Mouse (Mus musculus) CH12.LX (cell line): ENCODE results near the gene Cdadc1. TPM values are rescaled to one million over a fixed set of nuclear protein-coding genes. Genes with fewer than 3 reads are reported as not detected.

Experiments
- DNase-seq: peaks from one replicate; pipeline ENCODE4 v3.0.0-alpha.2; 2013; ENCODE audit errors: extremely low read depth
- H3K27ac ChIP-seq: 2 replicates; pipeline ENCODE4 v1.5.1; 2012; ENCODE audit warnings: low read depth, mild to moderate bottlenecking, control low read depth, moderate library complexity; ENCODE audit not compliant: insufficient read depth
- H3K27me3 ChIP-seq: replicated peaks from 2 replicates; pipeline ENCODE3; 2012; ENCODE audit warnings: inconsistent platforms
- H3K36me3 ChIP-seq, 2 experiments: replicated peaks in 1 of 2; 2 replicates each; pipeline versions ENCODE3 to v1.6.1; 2012; ENCODE audit warnings: inconsistent platforms in 1 of 2, low read length in 1 of 2, mild to moderate bottlenecking in 1 of 2, mixed read lengths in 1 of 2, moderate library complexity in 1 of 2; ENCODE audit not compliant: control insufficient read depth in 1 of 2, insufficient read depth in 1 of 2
- H3K4me1 ChIP-seq, 2 experiments: 2 replicates each; pipeline ENCODE4 v1.6.1; 2012; ENCODE audit warnings: inconsistent platforms in 1 of 2, moderate library complexity in 1 of 2; ENCODE audit not compliant: insufficient read depth in 2 of 2, control insufficient read depth in 1 of 2
- H3K4me2 ChIP-seq: 2 replicates; pipeline ENCODE4 v1.6.1; 2012; ENCODE audit warnings: low read depth, mild to moderate bottlenecking, control low read depth; ENCODE audit not compliant: poor library complexity, insufficient read depth, severe bottlenecking
- H3K4me3 ChIP-seq, 3 experiments: fragments of 150-350 bp in 1 of 3; sonication (generic) in 1 of 3; replicated peaks in 1 of 3; 2 replicates each; pipeline versions ENCODE3 to v1.5.1; 2011 to 2012; ENCODE audit warnings: low read depth in 2 of 3, low read length in 2 of 3, mild to moderate bottlenecking in 2 of 3, moderate library complexity in 2 of 3, control low read depth in 1 of 3, improper control_type of control experiment in 1 of 3, inconsistent platforms in 1 of 3, mixed read lengths in 1 of 3; ENCODE audit not compliant: poor library complexity in 1 of 3
- H3K79me2 ChIP-seq: replicated peaks from 2 replicates; pipeline ENCODE4 v1.6.1; 2012; ENCODE audit warnings: mild to moderate bottlenecking, moderate library complexity; ENCODE audit not compliant: control insufficient read depth, poor library complexity, insufficient read depth, severe bottlenecking; ENCODE audit errors: extremely low read depth
- H3K9ac ChIP-seq: 2 replicates; pipeline ENCODE4 v1.6.1; 2012; ENCODE audit warnings: low read depth, mild to moderate bottlenecking, control low read depth, moderate library complexity; ENCODE audit not compliant: insufficient read depth
- H3K9me3 ChIP-seq: replicated peaks from 2 replicates; pipeline ENCODE3; 2012; ENCODE audit warnings: low read length, inconsistent platforms, mixed read lengths
- CHD1 ChIP-seq: IDR thresholded peaks from 2 replicates; pipeline ENCODE4 v1.6.1; 2012; ENCODE audit warnings: low read depth, low read length, improper control_type of control experiment, inconsistent platforms
- CHD2 ChIP-seq: IDR thresholded peaks from 2 replicates; pipeline ENCODE4 v1.6.1; 2011; ENCODE audit warnings: low read length, improper control_type of control experiment
- CTCF ChIP-seq, 2 experiments: IDR thresholded peaks in 1 of 2; conservative IDR thresholded peaks in 1 of 2; 2 replicates each; pipeline ENCODE4 v1.5.1; 2011 to 2012; ENCODE audit warnings: low read depth in 2 of 2, low read length in 2 of 2, improper control_type of control experiment in 1 of 2, inconsistent platforms in 1 of 2, mild to moderate bottlenecking in 1 of 2, moderate library complexity in 1 of 2
- EP300 ChIP-seq: IDR thresholded peaks from 2 replicates; pipeline ENCODE4 v1.6.1; 2011; ENCODE audit warnings: low read length, improper control_type of control experiment
- ETS1 ChIP-seq: conservative IDR thresholded peaks from 2 replicates; pipeline ENCODE4 v1.6.1; 2012; ENCODE audit warnings: low read depth, mild to moderate bottlenecking, inconsistent platforms, low read length, improper control_type of control experiment, moderate library complexity
- GABPA ChIP-seq: IDR thresholded peaks from 2 replicates; pipeline ENCODE4 v1.6.1; 2012; ENCODE audit warnings: low read depth, low read length, improper control_type of control experiment, inconsistent platforms; ENCODE audit not compliant: insufficient replicate concordance
- HCFC1 ChIP-seq: IDR thresholded peaks from 2 replicates; pipeline ENCODE4 v1.6.1; 2012; ENCODE audit warnings: low read depth, mild to moderate bottlenecking, inconsistent platforms, low read length, improper control_type of control experiment
- IRF4 ChIP-seq: IDR thresholded peaks from 2 replicates; pipeline ENCODE4 v1.6.1; 2014; ENCODE audit warnings: low read depth, mild to moderate bottlenecking, inconsistent platforms, low read length, improper control_type of control experiment
- JUN ChIP-seq: IDR thresholded peaks from 2 replicates; pipeline ENCODE4 v1.6.1; 2011; ENCODE audit warnings: low read depth, mild to moderate bottlenecking, low read length, improper control_type of control experiment, moderate library complexity; ENCODE audit not compliant: insufficient read depth
- MAFK ChIP-seq: IDR thresholded peaks from 2 replicates; pipeline ENCODE4 v1.6.1; 2011; ENCODE audit warnings: low read length, improper control_type of control experiment; ENCODE audit not compliant: insufficient replicate concordance
- MAX ChIP-seq: IDR thresholded peaks from 2 replicates; pipeline ENCODE4 v1.6.1; 2011; ENCODE audit warnings: low read length, improper control_type of control experiment
- MAZ ChIP-seq: IDR thresholded peaks from 2 replicates; pipeline ENCODE4 v1.6.1; 2012; ENCODE audit warnings: low read depth, mild to moderate bottlenecking, inconsistent platforms, low read length, improper control_type of control experiment, moderate library complexity
- MEF2A ChIP-seq: IDR thresholded peaks from 2 replicates; pipeline ENCODE4 v1.6.1; 2014; ENCODE audit warnings: low read depth, mild to moderate bottlenecking, inconsistent platforms, low read length, improper control_type of control experiment, borderline replicate concordance
- MYC ChIP-seq: IDR thresholded peaks from 2 replicates; pipeline ENCODE4 v1.6.1; 2011; ENCODE audit warnings: low read depth, mild to moderate bottlenecking, improper control_type of control experiment, low read length
- NELFE ChIP-seq: IDR thresholded peaks from 2 replicates; pipeline ENCODE4 v1.6.1; 2011; ENCODE audit warnings: low read depth, low read length, improper control_type of control experiment
- NRF1 ChIP-seq: IDR thresholded peaks from 2 replicates; pipeline ENCODE4 v1.6.1; 2014; ENCODE audit warnings: low read depth, mild to moderate bottlenecking, inconsistent platforms, low read length, improper control_type of control experiment, moderate library complexity
- PAX5 ChIP-seq: IDR thresholded peaks from 2 replicates; pipeline ENCODE4 v1.6.1; 2012; ENCODE audit warnings: low read length, inconsistent platforms, mixed read lengths
- POLR2A ChIP-seq: IDR thresholded peaks from 2 replicates; pipeline ENCODE4 v1.6.1; 2011; ENCODE audit warnings: low read depth, mild to moderate bottlenecking, improper control_type of control experiment, low read length
- POLR2AphosphoS2 ChIP-seq: IDR thresholded peaks from 2 replicates; pipeline ENCODE4 v1.6.1; 2011; ENCODE audit warnings: low read depth, low read length, improper control_type of control experiment
- SIN3A ChIP-seq: IDR thresholded peaks from 2 replicates; pipeline ENCODE4 v1.6.1; 2012; ENCODE audit warnings: low read length, improper control_type of control experiment, inconsistent platforms
- UBTF ChIP-seq: IDR thresholded peaks from 2 replicates; pipeline ENCODE4 v1.6.1; 2012; ENCODE audit warnings: low read depth, mild to moderate bottlenecking, inconsistent platforms, low read length, improper control_type of control experiment, moderate library complexity
- ZKSCAN1 ChIP-seq: IDR thresholded peaks from 2 replicates; pipeline ENCODE4 v1.6.1; 2012; ENCODE audit warnings: low read depth, inconsistent platforms, low read length, improper control_type of control experiment, borderline replicate concordance
- ZMIZ1 ChIP-seq: IDR thresholded peaks from 2 replicates; pipeline ENCODE4 v1.6.1; 2012; ENCODE audit warnings: low read depth, mild to moderate bottlenecking, inconsistent platforms, low read length, improper control_type of control experiment
- dilution Hi-C: fragments of 300-500 bp; cut with MboI; formaldehyde crosslinking; loops from 2 replicates; pipeline ENCODE4 v1.14.3; 2020; ENCODE audit warnings: low sequenced_read_pairs; ENCODE audit not compliant: extremely low pct_unique_long_range_greater_than_20kb, extremely low pct_ligation_motif_present
- in situ Hi-C: fragments of 300-500 bp; cut with MboI; formaldehyde crosslinking; loops from 3 replicates; pipeline ENCODE4 v1.14.3; 2019; ENCODE audit warnings: low sequenced_read_pairs, low pct_ligation_motif_present, low pct_unique_long_range_greater_than_20kb, mixed read lengths
- polyA plus RNA-seq: library from polyadenylated mRNA; unstranded; fragments of >175 nt; gene quantifications from 2 replicates; pipeline ENCODE4 v1.2.1, GENCODE M21; 2012; ENCODE audit warnings: low read depth; ENCODE audit not compliant: insufficient read length
- total RNA-seq, 2 experiments: library from RNA; depleted of rRNA; stranded (reverse); fragments of 300-350 nt in 1 of 2; fragments of >200 nt in 1 of 2; gene quantifications; 2 replicates each; pipeline ENCODE4 v1.2.3; 2012 to 2014

Cdadc1 gene
- total and polyA plus RNA-seq, 3 experiments, result 5.3 to 21.7 (median 11.0) TPM

DNA sequence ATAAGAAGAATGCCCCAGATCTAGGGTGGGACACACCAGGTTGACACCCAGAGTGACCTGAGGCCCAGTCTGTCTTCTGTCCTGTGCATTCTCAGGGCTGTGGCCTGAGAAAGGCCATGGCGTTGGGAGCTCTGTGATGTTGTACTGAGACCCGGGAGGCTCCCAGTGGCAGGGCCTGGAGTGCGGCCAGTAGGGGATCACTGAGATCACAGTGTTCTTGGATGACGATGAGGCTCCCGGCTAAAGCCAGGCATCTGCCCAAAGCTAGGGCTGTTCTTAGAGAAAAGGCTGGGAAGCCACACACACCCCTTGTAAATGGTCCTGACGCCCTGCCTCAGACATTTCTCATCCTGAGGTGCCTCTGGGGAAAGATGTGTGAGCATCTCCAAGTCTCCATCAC lies 48.7 kb downstream of the Cdadc1 start:
- no peak overlapping the region for H3K27ac ChIP-seq
- H3K36me3 ChIP-seq, result peaks cover 5 to 49% of the 10 kb centered on the region in 2 experiments
- no peak overlapping the region for H3K9ac ChIP-seq
- H3K9me3 ChIP-seq, result no peaks in the 10 kb centered on the region
- no peak for TF ChIP-seq PAX5
- dilution Hi-C loops (no loop called here), in situ Hi-C loops (no loop called here)
- H3K4me3 ChIP-seq, result no peak overlapping the region
- no peak overlapping the region for H3K4me2 ChIP-seq
- no peaks in the 10 kb centered on the region for H3K27me3 ChIP-seq
- no peak for DNase-seq
- H3K4me1 ChIP-seq, result peaks cover 4 to 13% of the 10 kb centered on the region in 2 experiments
- H3K79me2 ChIP-seq, result no peaks in the 10 kb centered on the region

DNA sequence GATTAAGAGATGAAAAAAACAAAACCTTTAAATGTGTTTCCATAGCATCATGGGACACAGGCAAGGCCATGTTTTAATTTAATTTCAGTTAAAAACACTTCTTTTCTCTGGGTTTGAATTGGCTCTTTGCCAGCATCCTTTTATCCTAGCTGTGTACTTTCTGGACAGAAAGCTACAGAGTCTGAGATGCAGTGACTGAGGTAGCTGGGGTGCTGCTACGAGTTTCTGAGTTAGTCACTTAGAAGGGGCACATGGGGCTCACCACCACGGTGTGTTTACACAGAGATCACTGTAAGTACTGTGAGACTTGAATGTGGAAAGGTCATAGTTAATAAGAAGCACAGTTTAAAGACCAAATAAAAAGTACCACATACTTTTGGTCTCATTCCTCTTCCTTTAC lies 49.2 kb downstream of the Cdadc1 start:
- in situ Hi-C loops (no loop called here), dilution Hi-C loops (no loop called here)
- no peak overlapping the region for H3K27ac ChIP-seq
- H3K9me3 ChIP-seq, result no peaks in the 10 kb centered on the region
- H3K4me3 ChIP-seq, result no peak overlapping the region
- no peak for TF ChIP-seq NRF1
- TF ChIP-seq ETS1, result no peak
- TF ChIP-seq POLR2A, result no peak
- TF ChIP-seq PAX5, result no peak
- no peak for TF ChIP-seq CTCF (conservative IDR thresholded peaks at IDR 0.05 in 1 of 2, IDR thresholded peaks at IDR 0.05 in 1 of 2; ENCODE audit: low read depth in 2 of 2, low read length in 2 of 2)
- TF ChIP-seq JUN, result no peak
- no peak for TF ChIP-seq NELFE
- peaks cover 4 to 13% of the 10 kb centered on the region in 2 experiments for H3K4me1 ChIP-seq
- peaks cover 5 to 52% of the 10 kb centered on the region in 2 experiments for H3K36me3 ChIP-seq
- DNase-seq, result no peak
- no peak overlapping the region for H3K9ac ChIP-seq
- H3K79me2 ChIP-seq, result no peaks in the 10 kb centered on the region
- no peaks in the 10 kb centered on the region for H3K27me3 ChIP-seq
- H3K4me2 ChIP-seq, result no peak overlapping the region

DNA sequence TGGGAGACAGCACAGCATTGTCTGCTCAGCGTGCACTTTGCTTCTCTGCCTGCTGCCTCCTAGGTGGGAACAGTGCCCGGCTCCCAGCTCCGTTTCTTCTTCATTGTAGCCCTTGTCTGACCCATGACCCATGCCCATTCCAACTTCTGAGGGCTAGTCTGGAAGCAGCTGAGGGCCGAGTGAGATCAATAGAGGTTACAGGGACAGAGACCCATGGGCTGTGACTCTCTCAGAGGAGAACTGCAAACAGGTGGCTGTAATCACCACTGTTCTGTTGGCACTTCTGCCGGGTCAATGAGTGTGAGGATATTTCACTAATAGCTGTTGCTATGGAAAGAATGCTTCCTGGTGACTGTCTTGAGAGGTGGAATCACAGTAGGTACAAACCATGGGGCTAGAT lies 50.2 kb downstream of the Cdadc1 start:
- TF ChIP-seq MAFK (no peak), ETS1 (no peak), MAX (no peak), IRF4 (no peak), ZKSCAN1 (no peak), MAZ (no peak), NELFE (no peak), PAX5 (no peak), SIN3A (no peak), MYC (no peak), POLR2AphosphoS2 (no peak), UBTF (no peak), HCFC1 (no peak), GABPA (no peak), CHD1 (no peak), EP300 (no peak), CHD2 (no peak), MEF2A (no peak), ZMIZ1 (no peak)
- in situ Hi-C loops, result no loop called here

More for the DNA sequence above, 50.2 kb downstream of the Cdadc1 start:
- Histone ChIP-seq H3K79me2 (no peaks in the 10 kb centered on the region), H3K4me3 (no peak overlapping the region), H3K27ac (no peak overlapping the region), H3K9ac (no peak overlapping the region), H3K9me3 (no peaks in the 10 kb centered on the region), H3K4me2 (no peak overlapping the region), H3K36me3 (peaks cover 5 to 56% of the 10 kb centered on the region in 2 experiments), H3K27me3 (no peaks in the 10 kb centered on the region), H3K4me1 (peaks cover 4 to 20% of the 10 kb centered on the region in 2 experiments)
- dilution Hi-C loops, result no loop called here
- no peak for DNase-seq
